Mouse (Mus musculus) c-Kit-negative CD71-positive TER-119-positive erythroid progenitor cells, embryonic 14.5 days (primary cell): Measurements from ENCODE around the gene Sult2a3.
"Not testable (repeated sequence)": the region's sequence is repeated elsewhere in the genome, so short reads cannot be mapped to it uniquely, and the experiment has no call there.

Source experiments
- DNase-seq: peaks from one replicate; pipeline ENCODE4 v3.0.0-alpha.2; 2013; ENCODE audit warnings: low read depth, low spot score

The Sult2a3 gene

GRCm38 (mm10) chr7:14122944-14123343, at the start of gene Sult2a3:
Gene Sult2a3 (minus strand): TSS chr7:14123044.
- no peak for DNase-seq

DNA sequence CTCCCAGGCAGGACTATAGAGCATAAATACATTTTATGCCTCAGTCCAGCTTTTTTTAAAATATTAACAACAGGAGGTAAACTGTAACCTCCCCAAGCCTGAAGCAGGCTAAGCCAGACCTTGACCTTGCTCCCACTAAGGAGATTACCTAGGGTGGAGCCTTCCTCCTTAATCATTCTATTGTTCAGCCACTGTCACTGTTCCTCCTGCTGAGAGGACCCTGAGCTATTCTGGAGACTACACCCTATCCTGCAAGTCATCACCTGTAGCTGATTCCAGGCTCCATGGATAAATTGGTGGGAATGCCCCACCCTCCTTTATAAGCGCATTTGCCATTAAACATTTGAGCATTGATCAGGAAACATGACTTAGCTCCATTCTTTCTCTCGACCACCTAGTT, 2.4 kb downstream of the Sult2a3 start:
- DNase-seq: no peak

- not testable (repeated sequence) for DNase-seq
These were observed 3.0 kb downstream of the Sult2a3 start for GRCm38 (mm10) chr7:14119865-14120264.

DNA sequence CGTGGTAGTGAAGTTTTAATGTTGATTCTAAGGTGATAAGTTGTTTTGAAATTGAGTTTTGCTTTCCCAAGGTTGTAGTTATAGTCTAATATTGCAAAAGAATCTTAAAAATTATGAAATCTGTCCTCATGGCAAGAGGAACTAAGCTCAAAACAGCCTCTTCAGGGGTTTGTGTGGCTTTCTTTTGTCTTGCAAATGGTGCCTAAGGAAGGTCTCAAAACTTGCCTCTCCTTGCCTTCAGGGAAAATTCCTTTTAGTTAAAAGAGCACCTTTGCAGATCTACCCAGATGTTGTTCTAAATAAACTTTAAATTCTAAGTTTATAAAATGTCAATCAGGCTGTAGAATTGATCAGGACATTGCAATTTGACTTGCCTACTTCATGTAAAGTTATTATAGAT, 6.1 kb downstream of the Sult2a3 start:
- DNase-seq: no peak

GRCm38 (mm10) chr7:14114471-14114870, 8.4 kb downstream of the Sult2a3 start:
- not testable (repeated sequence) for DNase-seq

GRCm38 (mm10) chr7:14047821-14048220, 75.0 kb downstream of the Sult2a3 start:
- not testable (repeated sequence) for DNase-seq

DNA sequence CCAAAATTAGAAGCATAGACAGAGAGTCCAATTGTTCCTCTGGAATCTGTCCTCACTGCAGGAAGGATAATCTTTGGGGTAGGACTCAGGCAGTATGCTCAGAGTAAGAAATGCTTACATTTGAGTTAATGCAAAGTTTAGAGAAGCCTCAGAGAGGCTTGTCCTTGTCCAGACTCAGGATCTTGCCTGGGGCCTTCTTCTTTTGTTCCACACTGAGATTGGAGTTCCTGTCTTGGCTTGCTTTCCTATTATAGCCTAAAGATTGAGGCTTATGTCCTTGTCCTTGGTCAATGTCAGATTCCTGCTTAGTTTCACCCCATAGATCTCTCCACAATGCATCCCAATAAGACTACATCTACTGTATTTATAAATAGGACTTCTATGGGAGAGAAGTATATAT, 92.0 kb downstream of the Sult2a3 start:
- not testable (repeated sequence) for DNase-seq
